Mouse (Mus musculus) G1E (cell line): ENCODE measurements around the gene Arhgef9.

Source experiments
- CTCF ChIP-seq: IDR thresholded peaks from 2 replicates; pipeline ENCODE4 v1.5.1; 2012; ENCODE audit warnings: low read depth, low read length, inconsistent platforms, mixed read lengths
- GATA1 ChIP-seq: IDR thresholded peaks from 2 replicates; pipeline ENCODE4 v1.6.1; 2012; ENCODE audit warnings: borderline replicate concordance, low read length, inconsistent platforms, mixed read lengths
- GATA2 ChIP-seq: IDR thresholded peaks from 2 replicates; pipeline ENCODE4 v1.6.1; 2012; ENCODE audit warnings: low read depth, low read length, inconsistent platforms, borderline replicate concordance
- POLR2AphosphoS5 ChIP-seq: IDR thresholded peaks from 2 replicates; pipeline ENCODE4 v1.6.1; 2012; ENCODE audit warnings: low read depth, low read length, inconsistent platforms; ENCODE audit not compliant: insufficient replicate concordance
- TAL1 ChIP-seq: conservative IDR thresholded peaks from 2 replicates; pipeline ENCODE4 v1.6.1; 2012; ENCODE audit warnings: low read depth, low read length, inconsistent platforms, mixed read lengths

DNA sequence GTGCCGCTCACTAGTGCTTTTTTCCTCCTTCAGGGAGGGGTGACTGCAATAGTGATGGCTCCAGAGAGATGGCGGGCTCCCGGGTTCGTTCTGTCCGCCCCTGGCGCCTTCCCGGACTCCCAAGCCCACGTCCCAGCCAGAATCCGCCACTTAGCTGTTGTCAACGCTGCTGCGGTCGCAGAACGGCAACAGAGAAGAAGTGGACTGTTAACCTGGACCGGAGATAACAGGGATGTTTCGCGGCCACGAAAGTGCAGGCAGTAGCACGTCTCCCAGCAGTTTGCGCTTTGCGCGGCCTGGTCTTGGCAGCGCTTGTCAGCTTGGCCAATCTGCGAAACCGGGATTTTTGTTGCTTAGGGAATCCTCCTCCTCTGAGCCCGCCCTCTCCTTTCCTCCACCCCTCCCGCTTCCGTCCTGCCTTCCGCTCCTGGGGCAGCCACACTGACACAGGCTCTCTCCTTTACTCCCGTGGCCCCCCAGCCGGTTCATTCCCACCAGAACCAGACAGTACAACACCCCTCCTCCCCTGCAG, 170.2 kb downstream of the Arhgef9 start, which contains the start of gene Spin4:
- TF ChIP-seq CTCF, result no peak
- TF ChIP-seq GATA1, result no peak
- no peak for TF ChIP-seq POLR2AphosphoS5
- TF ChIP-seq TAL1, result no peak
- no peak for TF ChIP-seq GATA2
